Mouse (Mus musculus) bone marrow macrophage, adult 2 months (primary cell): ENCODE results near the gene Clec4a3.

Experiments
- CTCF ChIP-seq: IDR thresholded peaks from 2 replicates; pipeline ENCODE4 v1.5.1; 2012; ENCODE audit warnings: low read depth, mild to moderate bottlenecking, low read length, moderate library complexity
- POLR2A ChIP-seq: IDR thresholded peaks from 2 replicates; pipeline ENCODE4 v1.6.1; 2012; ENCODE audit warnings: mild to moderate bottlenecking, low read depth, low read length, borderline replicate concordance

- TF ChIP-seq CTCF (no peak), POLR2A (no peak)
Measured at GRCm38 (mm10) chr6:122939618-122940017, 12.7 kb upstream of the Clec4a3 start.
